21 mouse cellular contexts compared by ENCODE assay signal in genomic region chr6:67235649-67236048, GRCm38 (mm10). TPM values are rescaled to one million over a fixed set of nuclear protein-coding genes. Genes with fewer than 3 reads are reported as not detected.
DNase-seq lines count a peak whose midpoint lies in the region; TF ChIP-seq lines count a peak whose summit lies in the region.
"Had no signal": no experiment of that assay in that cellular context is flagged by ENCODE, and none has a peak within 500 bp of the region (broad histone marks: within the 10 kb centered on the region; RNA-seq: fewer than 3 reads in every experiment).

No protein-coding gene starts in this region.

- peak; percentile 5 for DNase-seq in heart, adult 11 months
- no peak for DNase-seq in heart, postnatal 25 days (ENCODE audit: low spot score)
- DNase-seq in ES-E14 (ENCODE audit: low read depth, low spot score): no peak
- DNase-seq in c-Kit-positive CD71-positive TER-119-positive erythroid progenitor cells, embryonic 14.5 days (ENCODE audit: low spot score): no peak
- DNase-seq in MN1 (ENCODE audit: low spot score): no peak
- DNase-seq: adrenal gland, adult 2 months; adrenal gland, postnatal 10 days; adrenal gland, postnatal 25 days; B cell, adult 2 months; cerebellum, adult 11-12 months; cerebellum, adult 2 months; cerebellum, adult 9-10 months; cerebellum, postnatal 10 days; cerebellum, postnatal 25 days; forebrain, postnatal 0 days had no signal

- H3K9me3 ChIP-seq in ES-E14 (ENCODE audit: control insufficient read depth, insufficient read depth, low read depth, low read length): no peaks in the 10 kb centered on the region
- H3K9me3 ChIP-seq: embryonic facial prominence, embryonic 10.5 days; embryonic facial prominence, embryonic 12.5 days; forebrain, embryonic 10.5 days; forebrain, embryonic 13.5 days; forebrain, embryonic 15.5 days had no signal

- intact Hi-C loops in heart, postnatal 25 days (cut with DNase I): no loop called here

- peaks cover 4 to 15% of the 10 kb centered on the region in 2 experiments for H3K4me1 ChIP-seq in ES-E14 (ENCODE audit: control insufficient read depth in 2 of 2, insufficient read depth in 2 of 2, low read length in 2 of 2, poor library complexity in 1 of 2)
- H3K4me1 ChIP-seq: embryonic facial prominence, embryonic 12.5 days; forebrain, embryonic 13.5 days; forebrain, embryonic 15.5 days had no signal

- no peak overlapping the region for H3K4me3 ChIP-seq in ES-E14 (ENCODE audit: insufficient read depth in 1 of 2, low read depth in 1 of 2, low read length in 2 of 2, poor library complexity in 1 of 2, severe bottlenecking in 1 of 2)
- H3K4me3 ChIP-seq: embryonic facial prominence, embryonic 10.5 days; embryonic facial prominence, embryonic 12.5 days; erythroblast, embryonic 14.5 days; forebrain, embryonic 10.5 days; forebrain, embryonic 13.5 days; forebrain, embryonic 15.5 days had no signal

- in situ Hi-C loops in ES-E14 (cut with MboI; ENCODE audit: low sequenced_read_pairs in 2 of 2, unreplicated experiment in 2 of 2): no loop called here

- no peak overlapping the region for H3K9ac ChIP-seq in ES-E14 (ENCODE audit: insufficient read depth, low read depth, low read length, poor library complexity, severe bottlenecking)
- H3K9ac ChIP-seq: embryonic facial prominence, embryonic 12.5 days; forebrain, embryonic 13.5 days; forebrain, embryonic 15.5 days; forebrain, postnatal 0 days had no signal

- H3K36me3 ChIP-seq in ES-E14 (ENCODE audit: control insufficient read depth, insufficient read depth, low read length, poor library complexity, severe bottlenecking): no peaks in the 10 kb centered on the region
- H3K36me3 ChIP-seq: embryonic facial prominence, embryonic 10.5 days; embryonic facial prominence, embryonic 12.5 days; forebrain, embryonic 10.5 days; forebrain, embryonic 15.5 days had no signal

- H3K27ac ChIP-seq in ES-E14 (ENCODE audit: insufficient read depth, low read depth, low read length, poor library complexity, severe bottlenecking): peak overlapping the region; percentile 71; the same call in 1 of the 2 replicates
- H3K27ac ChIP-seq: embryonic facial prominence, embryonic 10.5 days; embryonic facial prominence, embryonic 12.5 days; forebrain, embryonic 10.5 days; forebrain, embryonic 13.5 days; forebrain, embryonic 15.5 days had no signal

TF ChIP-seq in ES-E14, 5 proteins besides CTCF, POLR2A, EP300 and RAD21:
- no peak for TF ChIP-seq ZC3H11A (IDR thresholded peaks at IDR 0.05; ENCODE audit: borderline replicate concordance, low read depth, low read length)
- no peak for TF ChIP-seq HCFC1 (IDR thresholded peaks at IDR 0.05; ENCODE audit: borderline replicate concordance, insufficient read depth, low read length)
- TF ChIP-seq CHD2 (IDR thresholded peaks at IDR 0.05; ENCODE audit: low read depth, low read length): no peak
- no peak for TF ChIP-seq ZNF384 (IDR thresholded peaks at IDR 0.05; ENCODE audit: low read depth, low read length)
- no peak for TF ChIP-seq MAFK (IDR thresholded peaks at IDR 0.05; ENCODE audit: insufficient read depth, low read depth, low read length)

RNA-seq across cellular contexts. Expression of gene Serbp1, which starts 2.3 kb away (rescaled TPM):
- 100 to 1,000 TPM; 191 to 213 TPM for total RNA-seq in heart, postnatal 25 days (2021)
- total RNA-seq in ES-E14 (2012; rRNA removed): 787 and 1,032 TPM in 2 replicates
